Mouse (Mus musculus) monocyte, adult 2 months (primary cell): ENCODE results near the gene Mrc2.

ENCODE experiments used
- DNase-seq, 2 experiments: peaks; one replicate each; pipeline ENCODE4 v3.0.0; 2022; ENCODE audit warnings: low spot score in 2 of 2, low read depth in 1 of 2

The Mrc2 gene

GRCm38 (mm10) chr11:105348495-105348982, 56.1 kb downstream of the Mrc2 start:
- no peak for DNase-seq

- DNase-seq = no peak
Observed at GRCm38 (mm10) chr11:105349780-105350324, 57.4 kb downstream of the Mrc2 start.

GRCm38 (mm10) chr11:105350643-105351042, 58.2 kb downstream of the Mrc2 start:
- no peak for DNase-seq

- DNase-seq = no peak
Observed at GRCm38 (mm10) chr11:105352152-105352551, 59.7 kb downstream of the Mrc2 start.

GRCm38 (mm10) chr11:105352954-105353890, 60.8 kb downstream of the Mrc2 start:
- no peak for DNase-seq

GRCm38 (mm10) chr11:105353891-105354280, 61.4 kb downstream of the Mrc2 start:
- no peak for DNase-seq

GRCm38 (mm10) chr11:105356301-105356700, 63.9 kb downstream of the Mrc2 start:
- no peak for DNase-seq

GRCm38 (mm10) chr11:105362041-105362765, 69.8 kb downstream of the Mrc2 start:
- DNase-seq = no peak

GRCm38 (mm10) chr11:105362946-105363597, 70.6 kb downstream of the Mrc2 start:
- peak; percentile 10 to 33 for DNase-seq

GRCm38 (mm10) chr11:105363598-105364385, 71.3 kb downstream of the Mrc2 start:
- DNase-seq = no peak

GRCm38 (mm10) chr11:105364386-105365065, 72.1 kb downstream of the Mrc2 start:
- DNase-seq = no peak

- no peak for DNase-seq
Observed at GRCm38 (mm10) chr11:105365611-105366010, 73.2 kb downstream of the Mrc2 start.

- DNase-seq = no peak
Observed at GRCm38 (mm10) chr11:105366051-105366450, 73.6 kb downstream of the Mrc2 start.

GRCm38 (mm10) chr11:105367163-105367562, 74.7 kb downstream of the Mrc2 start:
- DNase-seq = no peak

- DNase-seq = no peak
Observed at GRCm38 (mm10) chr11:105368833-105369232, 76.4 kb downstream of the Mrc2 start.

GRCm38 (mm10) chr11:105369526-105370386, 77.3 kb downstream of the Mrc2 start:
- no peak for DNase-seq

- no peak for DNase-seq
Observed at GRCm38 (mm10) chr11:105371818-105372217, 79.4 kb downstream of the Mrc2 start.

GRCm38 (mm10) chr11:105373881-105374280, 81.4 kb downstream of the Mrc2 start:
- DNase-seq = no peak
